Mouse (Mus musculus): Measurements from ENCODE around the gene Gm7233. TPM values are rescaled to one million over a fixed set of nuclear protein-coding genes. Genes with fewer than 3 reads are reported as not detected.

Gene Gm7233
- not detected in 2 replicates for polyA plus RNA-seq (2012; rRNA removed)

DNA sequence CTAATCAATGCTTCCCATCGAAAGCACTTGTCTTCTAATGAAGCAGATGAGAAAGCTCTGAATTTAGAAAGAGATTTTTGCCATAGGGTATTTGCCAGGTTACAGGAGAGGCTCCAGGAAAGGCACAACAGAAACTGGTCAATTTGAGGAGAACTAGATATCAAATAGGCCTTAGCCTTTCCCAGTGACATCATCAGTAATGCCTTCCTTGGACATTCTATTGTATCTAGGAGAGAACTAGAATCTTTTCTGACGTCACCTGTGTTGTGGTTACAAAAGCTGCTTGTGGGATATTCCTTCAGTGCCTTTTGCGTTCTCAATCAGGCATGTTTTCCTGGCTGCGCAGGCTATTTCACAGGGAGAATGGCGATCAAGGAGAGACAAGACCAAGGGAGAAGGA lies at the start of gene Gm7233:
Gm7233 (plus strand) TSS at position 301 of the 400 bp plus-strand sequence.

DNA sequence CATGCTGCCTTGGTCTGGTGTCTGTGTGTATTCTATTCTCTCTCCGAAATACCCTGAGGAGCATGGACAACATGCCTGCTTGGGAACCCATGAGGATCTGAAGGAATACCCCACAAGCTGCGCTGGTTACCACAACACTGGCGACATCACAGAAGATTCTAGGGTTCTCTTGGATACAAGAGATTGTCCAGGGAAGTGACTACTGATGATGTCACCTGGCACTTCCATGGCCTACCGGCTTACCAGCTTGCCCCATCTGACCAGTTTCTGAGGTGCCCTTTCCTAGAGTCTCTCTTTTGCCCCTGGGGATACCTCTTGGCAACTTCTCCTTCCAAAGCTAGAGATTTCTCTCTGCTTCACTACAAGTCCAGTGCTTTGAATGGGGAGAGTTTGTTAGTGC lies 55.5 kb downstream of the Gm7233 start, which contains the start of gene Gm8122:
Gm8122 (minus strand) TSS at position 101 of the 400 bp plus-strand sequence.

Other genes with a start within 250 kb of the Gm7233 start
- not detected in 2 replicates for gene Gm8082, start 186.2 kb upstream of the Gm7233 start, polyA plus RNA-seq (2012; rRNA removed)
- not detected in 2 replicates for gene Gm10376, start 164.2 kb upstream of the Gm7233 start, polyA plus RNA-seq (2012; rRNA removed)
- gene Gm8094, start 103.2 kb upstream of the Gm7233 start, polyA plus RNA-seq (2012; rRNA removed), result not detected in 2 replicates
- gene Gm8104, start 79.3 kb upstream of the Gm7233 start, polyA plus RNA-seq (2012; rRNA removed), result not detected in 2 replicates
- not detected in 2 replicates for gene Gm8122, start 55.4 kb downstream of the Gm7233 start, polyA plus RNA-seq (2012; rRNA removed)
- not detected in 2 replicates for gene Gm8126, start 78.8 kb downstream of the Gm7233 start, polyA plus RNA-seq (2012; rRNA removed)
- not detected in 2 replicates for gene Gm9732, start 95.2 kb downstream of the Gm7233 start, polyA plus RNA-seq (2012; rRNA removed)
- gene Gm8127, start 114.0 kb downstream of the Gm7233 start, polyA plus RNA-seq (2012; rRNA removed), result not detected in 2 replicates
- gene 1700001F09Rik, start 167.9 kb downstream of the Gm7233 start, polyA plus RNA-seq (2012; rRNA removed), result not detected in 2 replicates
- gene Gm8138, start 236.5 kb downstream of the Gm7233 start, polyA plus RNA-seq (2012; rRNA removed), result not detected in 2 replicates

All from liver, embryonic 18 days (tissue).